Mouse (Mus musculus): ENCODE data around the gene Clns1a. TPM values are rescaled to one million over a fixed set of nuclear protein-coding genes. Genes with fewer than 3 reads are reported as not detected.

The Clns1a gene
- polyA plus RNA-seq, 1 experiment from 2014 or later, result 179 TPM

DNA sequence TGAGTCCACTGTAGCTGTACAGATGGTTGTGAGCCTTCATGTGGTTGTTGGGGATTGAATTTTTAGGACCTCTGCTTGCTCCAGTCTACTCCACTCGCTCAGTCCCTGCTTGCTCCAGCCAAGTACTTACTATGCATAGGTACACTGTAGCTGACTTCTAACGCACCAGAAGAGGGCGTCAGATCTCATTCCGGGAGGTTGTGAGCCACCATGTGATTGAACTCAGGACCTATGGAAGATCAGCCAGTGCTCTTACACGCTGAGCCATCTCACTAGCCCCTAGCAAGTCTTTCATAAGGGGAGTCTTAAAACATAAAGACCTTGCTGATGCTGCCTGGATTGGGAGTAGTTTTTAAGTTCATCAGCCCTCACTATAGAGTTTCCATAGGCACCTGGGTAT lies 23.7 kb downstream of the Clns1a start:
- Histone ChIP-seq H3K4me2 (replicated peaks; ENCODE audit: low read depth, low read length) (no peak overlapping the region), H3K27me3 (ENCODE audit: control insufficient read depth, insufficient read depth, low read length) (no peaks in the 10 kb centered on the region), H3K4me1 (ENCODE audit: control insufficient read depth, insufficient read depth, low read length) (no peaks in the 10 kb centered on the region), H3K9ac (replicated peaks; ENCODE audit: low read depth, low read length) (no peak overlapping the region), H3K27ac (ENCODE audit: low read length) (no peak overlapping the region), H3K4me3 (ENCODE audit: low read depth, low read length) (no peak overlapping the region), H3K9me3 (ENCODE audit: control insufficient read depth, low read depth, low read length) (no peaks in the 10 kb centered on the region), H3K36me3 (ENCODE audit: control insufficient read depth, insufficient read depth, low read length) (peaks cover 25% of the 10 kb centered on the region)
- no peak for ATAC-seq (ENCODE audit: insufficient number of reproducible peaks, insufficient read depth, low FRiP score, low read depth)
- WGBS, result 84% methylated on average over 5 of the region's 5 CpGs

DNA sequence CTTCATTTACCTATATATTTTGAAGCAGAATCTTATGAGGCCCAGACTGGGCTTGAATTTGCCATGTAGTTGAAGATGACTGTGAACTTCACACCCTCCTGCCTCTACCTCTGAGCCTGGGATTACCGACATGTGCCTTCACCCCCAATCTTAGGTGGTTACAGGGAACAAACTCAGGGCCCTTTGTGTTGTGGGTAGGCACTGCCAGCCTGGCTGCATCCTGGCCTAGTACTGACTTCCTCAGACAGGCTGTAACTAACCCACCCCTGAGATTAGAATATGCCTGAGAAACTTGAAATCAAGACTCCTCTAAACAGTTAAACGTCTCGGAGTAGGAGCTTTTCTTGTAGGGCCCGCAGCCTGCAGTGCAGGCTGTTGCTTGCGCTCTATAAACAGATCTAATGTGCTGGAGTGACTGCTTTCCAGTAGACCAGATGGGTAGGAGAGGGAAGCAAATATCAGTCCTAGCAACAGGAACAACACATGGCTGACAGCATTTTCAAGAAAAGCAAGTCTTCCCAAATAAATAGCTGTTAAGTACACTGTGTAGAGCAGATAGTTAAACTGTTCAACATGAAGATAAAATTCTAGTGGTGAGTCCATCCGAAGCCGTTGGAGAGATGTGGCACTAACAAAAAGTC lies 26.0 kb downstream of the Clns1a start:
- H3K4me1 ChIP-seq (ENCODE audit: control insufficient read depth, insufficient read depth, low read length), result no peaks in the 10 kb centered on the region
- no peaks in the 10 kb centered on the region for H3K27me3 ChIP-seq (ENCODE audit: control insufficient read depth, insufficient read depth, low read length)
- H3K36me3 ChIP-seq (ENCODE audit: control insufficient read depth, insufficient read depth, low read length), result peaks cover 18% of the 10 kb centered on the region
- no peak overlapping the region for H3K27ac ChIP-seq (ENCODE audit: low read length)
- H3K9ac ChIP-seq (replicated peaks; ENCODE audit: low read depth, low read length), result no peak overlapping the region
- no peak overlapping the region for H3K4me3 ChIP-seq (ENCODE audit: low read depth, low read length)
- 89% methylated on average over 7 of the region's 7 CpGs for WGBS
- no peak overlapping the region for H3K4me2 ChIP-seq (replicated peaks; ENCODE audit: low read depth, low read length)
- H3K9me3 ChIP-seq (ENCODE audit: control insufficient read depth, low read depth, low read length), result no peaks in the 10 kb centered on the region
- no peak for ATAC-seq (ENCODE audit: insufficient number of reproducible peaks, insufficient read depth, low FRiP score, low read depth)

DNA sequence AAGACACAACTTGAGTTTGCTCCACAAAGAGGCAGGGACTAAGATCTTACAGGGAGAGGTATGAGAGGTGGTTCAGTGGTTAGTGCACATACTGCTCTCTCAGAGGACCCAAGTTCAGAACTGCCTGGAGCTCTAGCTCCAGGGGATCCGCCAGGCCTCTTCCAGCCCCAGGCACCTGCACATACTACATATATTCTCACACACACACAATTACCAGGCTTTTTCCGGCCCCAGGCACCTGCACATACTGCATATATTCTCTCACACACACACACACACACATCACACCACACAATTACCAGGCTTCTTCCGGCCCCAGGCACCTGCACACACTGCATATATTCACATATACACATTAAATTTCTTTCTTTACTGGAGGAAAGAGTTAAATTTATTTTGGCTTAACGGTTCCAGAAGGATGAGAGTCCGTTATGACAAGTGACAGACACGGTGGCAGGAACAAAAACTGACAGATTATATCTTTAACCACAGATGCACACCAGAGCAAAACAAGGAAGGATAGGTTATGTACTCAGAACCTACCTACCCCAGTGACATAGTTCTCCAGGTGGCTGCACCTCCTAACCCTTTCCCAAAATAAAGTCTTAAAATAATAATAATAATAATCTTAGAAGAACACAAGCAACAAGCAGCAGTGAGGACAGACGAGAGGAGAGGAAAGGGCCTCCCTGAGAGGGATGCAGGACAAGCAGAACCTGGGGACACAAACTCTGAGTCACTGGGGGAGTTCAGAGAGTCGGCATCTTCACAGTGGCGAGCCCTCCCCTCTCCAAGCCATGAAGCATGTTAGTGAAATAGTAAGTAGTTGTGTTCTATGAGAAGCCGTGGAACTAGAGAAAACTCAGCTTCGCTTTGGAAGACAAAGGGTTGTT lies 27.5 kb downstream of the Clns1a start:
- no peaks in the 10 kb centered on the region for H3K4me1 ChIP-seq (ENCODE audit: control insufficient read depth, insufficient read depth, low read length)
- H3K27ac ChIP-seq (ENCODE audit: low read length), result no peak overlapping the region
- no peak overlapping the region for H3K4me3 ChIP-seq (ENCODE audit: low read depth, low read length)
- no peak overlapping the region for H3K9ac ChIP-seq (replicated peaks; ENCODE audit: low read depth, low read length)
- H3K9me3 ChIP-seq (ENCODE audit: control insufficient read depth, low read depth, low read length), result no peaks in the 10 kb centered on the region
- 87% methylated on average over 11 of the region's 11 CpGs for WGBS
- no peak overlapping the region for H3K4me2 ChIP-seq (replicated peaks; ENCODE audit: low read depth, low read length)
- peaks cover 15% of the 10 kb centered on the region for H3K36me3 ChIP-seq (ENCODE audit: control insufficient read depth, insufficient read depth, low read length)
- no peaks in the 10 kb centered on the region for H3K27me3 ChIP-seq (ENCODE audit: control insufficient read depth, insufficient read depth, low read length)
- no peak for ATAC-seq (ENCODE audit: insufficient number of reproducible peaks, insufficient read depth, low FRiP score, low read depth)

DNA sequence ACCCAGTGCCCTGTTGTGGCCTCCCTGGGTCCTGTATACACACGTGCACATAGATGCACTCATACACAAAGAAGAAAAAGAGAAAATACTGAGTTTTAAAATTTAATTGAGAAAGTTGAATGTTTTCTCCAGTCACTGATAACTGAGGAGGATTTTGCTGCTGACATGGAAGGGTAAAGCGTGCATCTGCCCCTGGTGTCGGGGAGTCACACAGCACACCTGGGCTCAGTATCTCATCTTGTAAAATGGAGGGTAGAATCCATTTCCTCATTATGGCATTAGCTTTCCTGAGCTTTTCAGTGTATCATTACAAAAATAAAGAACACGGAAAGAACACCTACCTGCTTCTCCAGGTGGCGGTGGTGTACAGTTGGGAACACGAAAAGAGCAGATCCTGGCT lies 29.0 kb downstream of the Clns1a start:
- no peaks in the 10 kb centered on the region for H3K27me3 ChIP-seq (ENCODE audit: control insufficient read depth, insufficient read depth, low read length)
- peaks cover 6% of the 10 kb centered on the region; the same call in 1 of the 2 replicates for H3K36me3 ChIP-seq (ENCODE audit: control insufficient read depth, insufficient read depth, low read length)
- H3K27ac ChIP-seq (ENCODE audit: low read length), result no peak overlapping the region
- no peak for ATAC-seq (ENCODE audit: insufficient number of reproducible peaks, insufficient read depth, low FRiP score, low read depth)
- no peak overlapping the region for H3K9ac ChIP-seq (replicated peaks; ENCODE audit: low read depth, low read length)
- no peak overlapping the region for H3K4me3 ChIP-seq (ENCODE audit: low read depth, low read length)
- H3K4me1 ChIP-seq (ENCODE audit: control insufficient read depth, insufficient read depth, low read length), result no peaks in the 10 kb centered on the region; the same call in 1 of the 2 replicates
- no peaks in the 10 kb centered on the region for H3K9me3 ChIP-seq (ENCODE audit: control insufficient read depth, low read depth, low read length)
- 96% methylated on average over 6 of the region's 6 CpGs for WGBS
- no peak overlapping the region for H3K4me2 ChIP-seq (replicated peaks; ENCODE audit: low read depth, low read length)

DNA sequence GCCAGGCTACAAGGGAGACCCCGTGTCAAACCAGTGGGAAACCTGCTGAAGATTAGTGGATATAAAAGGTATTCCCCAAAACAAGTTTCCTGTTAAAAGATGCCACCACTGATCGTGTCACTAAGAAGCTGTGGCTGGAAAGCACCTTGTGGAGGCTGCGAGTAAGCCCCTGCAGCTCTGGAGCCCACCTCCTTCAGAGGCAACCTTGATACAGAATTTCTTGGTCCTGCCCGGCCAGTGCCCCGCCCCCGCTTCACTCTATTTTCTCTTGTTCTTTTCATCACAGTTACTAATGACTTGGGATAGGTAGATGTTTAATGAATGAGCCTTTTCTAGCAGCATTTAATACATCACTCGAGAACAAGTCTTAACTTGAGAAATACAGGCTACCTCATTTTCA lies 29.6 kb downstream of the Clns1a start:
- Histone ChIP-seq H3K27me3 (ENCODE audit: control insufficient read depth, insufficient read depth, low read length) (no peaks in the 10 kb centered on the region), H3K4me2 (replicated peaks; ENCODE audit: low read depth, low read length) (no peak overlapping the region), H3K27ac (ENCODE audit: low read length) (no peak overlapping the region), H3K36me3 (ENCODE audit: control insufficient read depth, insufficient read depth, low read length) (peaks cover 6% of the 10 kb centered on the region; the same call in 1 of the 2 replicates), H3K9ac (replicated peaks; ENCODE audit: low read depth, low read length) (no peak overlapping the region), H3K4me3 (ENCODE audit: low read depth, low read length) (no peak overlapping the region), H3K4me1 (ENCODE audit: control insufficient read depth, insufficient read depth, low read length) (no peaks in the 10 kb centered on the region; the same call in 1 of the 2 replicates), H3K9me3 (ENCODE audit: control insufficient read depth, low read depth, low read length) (no peaks in the 10 kb centered on the region)
- 77% methylated on average over 7 of the region's 7 CpGs for WGBS
- ATAC-seq (ENCODE audit: insufficient number of reproducible peaks, insufficient read depth, low FRiP score, low read depth), result no peak

DNA sequence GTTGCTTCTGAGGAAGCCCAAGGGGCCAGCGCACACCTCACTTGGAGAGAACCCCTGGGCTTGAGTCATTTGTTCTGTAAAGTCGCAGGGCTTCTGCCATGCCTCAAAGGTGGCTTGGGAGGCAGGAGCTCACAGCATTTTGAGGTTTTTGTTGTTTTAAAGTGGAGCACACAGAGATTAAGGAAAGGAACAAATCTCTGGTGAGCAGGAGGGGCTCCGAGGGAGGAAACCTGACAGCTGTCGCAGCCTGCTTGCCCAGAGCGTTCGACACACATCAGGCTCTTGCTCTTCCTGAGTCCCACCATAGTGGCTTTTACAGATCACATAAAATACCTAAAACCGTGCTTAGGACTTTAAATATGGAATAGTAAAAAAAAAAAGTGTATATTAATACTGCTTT lies 30.3 kb downstream of the Clns1a start:
- no peaks in the 10 kb centered on the region; the same call in 1 of the 2 replicates for H3K4me1 ChIP-seq (ENCODE audit: control insufficient read depth, insufficient read depth, low read length)
- no peaks in the 10 kb centered on the region for H3K9me3 ChIP-seq (ENCODE audit: control insufficient read depth, low read depth, low read length)
- H3K4me3 ChIP-seq (ENCODE audit: low read depth, low read length), result no peak overlapping the region
- WGBS, result 76% methylated on average over 7 of the region's 7 CpGs
- no peak for ATAC-seq (ENCODE audit: insufficient number of reproducible peaks, insufficient read depth, low FRiP score, low read depth)
- no peak overlapping the region for H3K27ac ChIP-seq (ENCODE audit: low read length)
- peaks cover 6% of the 10 kb centered on the region; the same call in 1 of the 2 replicates for H3K36me3 ChIP-seq (ENCODE audit: control insufficient read depth, insufficient read depth, low read length)
- H3K4me2 ChIP-seq (replicated peaks; ENCODE audit: low read depth, low read length), result no peak overlapping the region
- H3K9ac ChIP-seq (replicated peaks; ENCODE audit: low read depth, low read length), result no peak overlapping the region
- H3K27me3 ChIP-seq (ENCODE audit: control insufficient read depth, insufficient read depth, low read length), result no peaks in the 10 kb centered on the region

DNA sequence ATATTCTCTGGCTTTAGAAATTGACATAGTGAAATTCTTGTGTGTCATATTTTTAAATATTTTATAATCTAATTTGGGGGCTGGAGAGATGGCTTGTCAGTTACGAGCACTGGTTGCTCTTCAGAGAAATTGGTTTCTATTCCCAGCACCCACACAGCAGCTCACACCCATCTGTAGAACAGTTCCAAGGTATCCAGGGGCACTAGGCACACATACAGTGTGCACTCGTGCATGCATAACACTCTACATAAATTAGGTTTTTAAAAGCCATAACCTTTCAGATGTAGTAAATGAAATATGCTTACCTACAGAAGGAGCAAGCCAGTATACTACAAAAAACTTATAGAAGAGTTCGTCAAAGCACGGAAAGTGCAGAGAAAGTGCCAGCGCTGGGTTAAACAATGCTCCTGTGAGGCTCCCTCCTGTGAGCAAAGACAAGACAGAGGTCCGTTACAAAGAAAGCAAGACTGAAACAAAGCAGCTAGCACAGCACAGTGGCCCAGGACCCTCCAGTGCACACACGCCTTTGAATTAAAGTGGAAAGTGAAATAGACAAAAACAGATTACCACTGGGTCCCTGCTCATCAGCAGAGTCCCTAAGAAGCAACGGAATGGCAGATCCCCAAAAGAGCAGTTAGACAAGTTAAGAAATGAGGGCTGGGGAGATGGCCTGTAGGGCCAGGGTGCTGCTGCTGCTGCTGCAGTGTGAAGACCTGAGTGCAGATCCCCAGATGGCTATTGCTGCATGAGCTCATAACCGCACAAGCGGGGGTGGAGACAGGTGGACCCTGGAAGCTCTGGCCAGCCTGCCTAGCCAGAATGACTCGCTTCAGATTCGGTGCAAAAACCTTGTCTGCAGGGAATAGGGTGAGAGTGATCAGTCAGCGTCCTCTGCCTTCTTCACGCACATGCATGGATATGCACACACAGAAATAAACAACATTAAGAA lies 32.5 kb downstream of the Clns1a start:
- Histone ChIP-seq H3K36me3 (ENCODE audit: control insufficient read depth, insufficient read depth, low read length) (peaks cover 6% of the 10 kb centered on the region; the same call in 1 of the 2 replicates), H3K4me3 (ENCODE audit: low read depth, low read length) (no peak overlapping the region), H3K4me2 (replicated peaks; ENCODE audit: low read depth, low read length) (no peak overlapping the region), H3K9me3 (ENCODE audit: control insufficient read depth, low read depth, low read length) (no peaks in the 10 kb centered on the region), H3K27me3 (ENCODE audit: control insufficient read depth, insufficient read depth, low read length) (no peaks in the 10 kb centered on the region), H3K4me1 (ENCODE audit: control insufficient read depth, insufficient read depth, low read length) (no peaks in the 10 kb centered on the region; the same call in 1 of the 2 replicates), H3K9ac (replicated peaks; ENCODE audit: low read depth, low read length) (no peak overlapping the region), H3K27ac (ENCODE audit: low read length) (no peak overlapping the region)
- ATAC-seq (ENCODE audit: insufficient number of reproducible peaks, insufficient read depth, low FRiP score, low read depth), result no peak
- WGBS, result 67% methylated on average over 14 of the region's 14 CpGs

DNA sequence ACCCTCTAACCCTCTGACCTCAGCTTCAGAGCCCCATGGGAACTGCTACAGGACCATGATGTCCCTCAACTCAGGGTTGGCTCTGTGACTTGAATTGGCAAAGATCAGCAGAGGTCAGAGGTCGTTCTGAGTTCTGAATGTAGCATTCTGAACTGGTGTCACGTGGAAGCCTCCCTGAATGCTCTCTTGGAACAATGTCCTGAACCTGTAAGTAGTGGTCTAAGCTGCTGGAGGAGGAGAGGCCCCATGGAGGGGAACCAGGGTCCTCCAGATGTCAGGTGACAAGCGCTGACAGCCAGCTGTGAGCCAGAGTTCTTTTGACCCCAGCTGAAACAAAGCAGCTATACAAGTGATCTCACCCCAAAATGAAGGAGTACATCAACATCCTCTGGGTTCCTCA lies 34.0 kb downstream of the Clns1a start:
- H3K27ac ChIP-seq (ENCODE audit: low read length), result no peak overlapping the region
- ATAC-seq (ENCODE audit: insufficient number of reproducible peaks, insufficient read depth, low FRiP score, low read depth), result no peak
- 74% methylated on average over 3 of the region's 3 CpGs for WGBS

More for the DNA sequence above, 34.0 kb downstream of the Clns1a start:
- H3K27me3 ChIP-seq (ENCODE audit: control insufficient read depth, insufficient read depth, low read length), result no peaks in the 10 kb centered on the region
- H3K36me3 ChIP-seq (ENCODE audit: control insufficient read depth, insufficient read depth, low read length), result peaks cover 6% of the 10 kb centered on the region; the same call in 1 of the 2 replicates
- no peak overlapping the region for H3K4me3 ChIP-seq (ENCODE audit: low read depth, low read length)
- H3K4me1 ChIP-seq (ENCODE audit: control insufficient read depth, insufficient read depth, low read length), result no peaks in the 10 kb centered on the region; the same call in 1 of the 2 replicates
- H3K9me3 ChIP-seq (ENCODE audit: control insufficient read depth, low read depth, low read length), result no peaks in the 10 kb centered on the region
- no peak overlapping the region for H3K4me2 ChIP-seq (replicated peaks; ENCODE audit: low read depth, low read length)
- H3K9ac ChIP-seq (replicated peaks; ENCODE audit: low read depth, low read length), result no peak overlapping the region

All from stomach, embryonic 14.5 days (tissue).